Mouse (Mus musculus): Measurements from ENCODE around the gene Lemd1. TPM values are rescaled to one million over a fixed set of nuclear protein-coding genes. Genes with fewer than 3 reads are reported as not detected.
A peak's percentile ranks its signal among the peaks of the same experiment; 100 is the strongest.
"Not testable (repeated sequence)": the region's sequence is repeated elsewhere in the genome, so short reads cannot be mapped to it uniquely, and the experiment has no call there.

Lemd1 gene
- under 1 TPM; 0.17 to 0.67 TPM for total RNA-seq (2021)
- long read RNA-seq, experiment 1, partial matches to known transcripts, result 0 of 2 reads
- long read RNA-seq, experiment 1, other reads (novel, unspliced or antisense), result 0 of 2 reads
- long read RNA-seq, experiment 2, result 0 reads

DNA sequence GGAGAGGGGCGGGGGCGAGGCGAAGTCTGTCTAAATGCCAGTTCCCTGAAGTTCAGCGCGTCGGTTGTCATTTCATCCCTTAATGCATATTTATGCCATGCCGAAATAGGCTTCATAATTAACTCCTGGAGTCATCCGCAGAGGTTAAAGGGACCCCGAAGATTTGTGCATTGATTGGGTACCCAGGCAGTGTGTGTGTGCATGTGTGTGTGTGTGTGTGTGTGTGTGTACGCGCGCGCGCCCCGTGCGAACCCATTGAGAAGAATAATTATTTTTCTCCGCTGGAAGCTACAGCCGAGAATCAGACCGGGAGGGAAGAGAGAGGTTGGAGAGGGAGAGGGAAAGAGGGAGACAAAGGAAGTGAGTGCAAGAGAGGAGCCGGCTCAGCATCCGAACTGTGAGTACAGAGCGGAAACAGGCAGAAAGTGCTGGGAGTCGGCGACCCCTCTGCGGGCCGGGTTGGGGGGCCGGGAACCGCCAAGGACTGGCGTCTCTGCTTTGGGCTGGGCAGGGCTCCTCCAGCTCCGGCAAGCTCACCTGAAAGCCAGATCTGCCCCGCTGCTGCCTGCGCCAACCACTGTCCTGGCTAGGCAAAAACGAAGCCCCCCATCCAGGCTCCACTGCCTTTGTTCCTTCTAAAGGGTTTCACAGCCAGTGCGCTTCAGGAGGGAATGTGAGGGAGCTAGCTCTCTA is at the start of gene Lemd1, which contains the start of gene AC124108.1:
Lemd1 (plus strand) TSS at position 339 of the 693 bp plus-strand sequence.
AC124108.1 (plus strand) TSS at position 365 of the 693 bp plus-strand sequence.
- DNase-seq (ENCODE audit: low spot score in 2 of 2), result no peak

DNA sequence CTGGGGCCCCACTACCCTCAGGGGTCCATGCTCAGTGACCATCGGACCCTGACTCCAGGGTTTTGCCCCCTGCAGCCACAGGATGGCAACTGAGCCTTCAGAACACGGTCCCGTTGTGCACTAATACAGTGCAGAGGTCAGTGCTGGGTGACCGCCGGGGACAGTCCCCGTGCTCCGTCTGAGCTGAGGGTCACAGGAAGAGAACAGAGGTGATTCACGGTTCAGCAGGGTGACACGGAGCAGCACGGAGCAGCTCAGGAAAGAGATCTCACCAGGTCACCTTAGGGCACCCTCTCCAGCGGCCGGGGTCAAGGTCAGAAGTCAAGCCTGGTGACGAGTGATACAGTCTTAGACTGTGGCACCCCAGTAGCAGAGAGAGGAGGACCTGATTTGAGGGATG is 49.5 kb upstream of the Lemd1 start:
- no peak for DNase-seq (ENCODE audit: low spot score in 2 of 2)

DNA sequence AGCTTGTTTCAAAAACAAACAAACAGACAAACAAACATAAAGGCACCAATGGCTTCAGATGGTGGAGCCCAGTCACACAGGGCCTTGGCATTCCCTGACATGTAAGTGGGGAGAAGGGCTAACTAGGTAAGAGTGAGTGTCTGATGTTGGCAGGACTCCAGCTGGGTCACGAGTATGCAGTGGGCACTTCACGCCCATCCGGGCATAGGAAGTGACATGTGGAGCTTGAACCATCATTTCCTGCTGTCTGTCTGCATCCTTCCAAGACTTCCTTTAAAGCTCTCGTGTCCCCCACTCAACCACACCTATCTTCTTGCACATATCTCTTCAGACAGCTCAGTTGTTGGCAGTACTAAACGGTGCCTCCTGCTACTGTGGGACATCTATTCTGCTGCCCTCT is 48.2 kb upstream of the Lemd1 start:
- no peak for DNase-seq (ENCODE audit: low spot score in 2 of 2)

DNA sequence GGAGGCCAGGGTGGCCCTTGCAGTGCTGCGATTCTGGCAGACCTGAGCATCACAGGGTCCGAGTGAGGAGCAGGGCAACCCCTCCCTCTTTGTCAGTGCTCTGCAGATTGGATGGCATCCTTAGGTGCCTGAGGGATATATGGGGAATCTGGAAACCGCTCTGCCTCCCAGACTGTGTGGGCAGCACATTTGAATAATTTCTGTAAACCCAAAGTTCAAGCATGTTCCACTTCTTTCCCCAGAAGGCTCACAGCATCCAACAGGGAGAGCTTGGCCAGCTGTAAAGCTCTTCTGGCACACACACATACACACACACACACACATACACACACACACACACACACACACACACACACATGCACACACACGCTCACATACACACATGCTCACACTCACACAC is 47.5 kb upstream of the Lemd1 start:
- DNase-seq (ENCODE audit: low spot score in 2 of 2), result no peak

DNA sequence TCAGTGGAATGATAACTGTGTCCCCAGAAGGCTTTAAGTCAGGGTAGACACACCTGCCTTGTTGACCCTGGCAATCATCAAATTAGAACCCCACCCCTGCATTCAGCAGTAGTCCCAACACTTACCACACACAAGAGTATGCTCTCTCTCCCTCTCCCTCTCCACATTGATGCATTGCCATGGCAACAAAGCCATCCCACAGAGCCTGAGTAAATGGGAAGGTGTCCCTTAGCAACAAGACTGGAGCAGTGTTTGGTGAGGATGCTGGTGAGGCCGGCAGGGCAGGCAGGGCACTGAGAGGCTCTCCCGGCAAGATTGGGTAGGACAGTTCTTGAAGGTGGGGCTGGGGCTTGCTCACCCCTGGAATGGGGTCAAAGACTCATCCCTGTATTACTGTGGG is 47.0 kb upstream of the Lemd1 start:
- no peak for DNase-seq (ENCODE audit: low spot score in 2 of 2)

DNA sequence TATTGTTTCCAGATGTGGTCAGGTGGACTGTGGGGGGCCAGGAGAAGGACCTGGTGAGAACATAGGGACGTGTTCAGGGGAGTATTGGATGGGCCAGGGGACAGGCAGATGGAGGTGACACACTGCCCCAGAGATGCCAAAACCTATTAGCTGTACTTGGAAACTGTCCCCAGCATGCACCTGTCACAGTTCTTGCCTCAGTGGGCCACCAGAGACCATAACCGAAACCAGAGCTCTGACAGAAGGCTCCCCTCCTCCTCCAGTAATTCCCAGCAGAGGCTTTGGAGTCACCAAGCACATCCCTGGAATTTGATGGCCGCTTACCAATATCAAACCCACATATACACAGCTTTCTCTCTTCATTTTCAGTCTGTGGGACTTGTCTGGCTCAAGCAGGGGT is 46.4 kb upstream of the Lemd1 start:
- DNase-seq (ENCODE audit: low spot score in 2 of 2), result no peak

DNA sequence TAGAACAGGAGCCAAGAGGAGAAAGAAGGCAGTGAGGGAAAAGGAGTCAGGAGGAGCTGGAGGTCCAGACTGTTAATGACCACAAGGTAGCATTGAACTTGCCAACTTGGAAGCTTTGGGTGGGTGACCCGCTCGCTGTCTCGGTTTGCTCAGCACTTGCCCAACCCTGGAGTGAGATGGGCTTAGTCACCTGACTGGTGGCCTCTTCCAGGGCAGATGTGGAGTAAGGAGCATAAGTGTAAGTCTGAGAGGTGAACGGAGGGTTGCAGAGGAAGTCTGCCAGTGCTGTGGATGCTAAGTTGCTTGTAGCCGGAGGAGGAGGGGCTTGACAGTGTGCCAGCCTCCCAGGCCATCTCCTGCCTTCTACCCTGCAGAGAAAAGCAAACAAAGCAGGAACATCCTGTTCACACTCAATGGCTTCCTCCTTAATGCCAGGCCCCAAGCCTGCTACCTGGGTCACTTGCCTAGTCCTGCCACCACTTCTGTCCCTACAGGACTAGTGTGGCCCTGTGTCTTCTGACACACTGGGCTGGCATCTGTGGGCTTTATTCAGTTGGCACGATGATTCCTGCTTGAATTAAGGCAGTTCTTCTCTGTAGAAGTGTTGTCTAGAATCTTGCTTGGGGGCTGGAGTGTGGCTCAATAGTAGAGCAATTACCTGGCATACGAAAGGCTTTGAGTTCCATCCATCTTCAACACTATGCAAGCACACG is 45.1 kb upstream of the Lemd1 start:
- DNase-seq (ENCODE audit: low spot score in 2 of 2), result no peak

DNA sequence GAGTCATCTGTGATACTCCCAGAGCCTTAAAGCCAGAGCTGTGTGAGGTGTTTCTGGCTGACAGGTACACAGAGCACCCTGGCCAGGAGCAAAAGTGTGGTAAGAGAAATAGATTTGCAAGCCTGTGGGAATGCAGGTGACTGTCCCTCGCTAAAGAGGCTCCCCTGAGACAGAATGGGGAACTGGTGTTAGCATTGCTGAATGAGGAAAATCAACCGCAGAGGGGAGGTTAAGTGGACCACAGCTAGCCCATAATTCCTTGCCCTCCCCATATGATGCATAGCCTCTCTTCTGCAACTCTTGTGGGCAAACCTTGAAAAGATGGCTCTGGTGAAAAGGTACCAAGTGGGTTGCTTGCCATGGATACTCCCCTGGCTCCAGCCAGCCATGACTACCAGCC is 41.8 kb upstream of the Lemd1 start:
- DNase-seq (ENCODE audit: low spot score in 2 of 2), result no peak

DNA sequence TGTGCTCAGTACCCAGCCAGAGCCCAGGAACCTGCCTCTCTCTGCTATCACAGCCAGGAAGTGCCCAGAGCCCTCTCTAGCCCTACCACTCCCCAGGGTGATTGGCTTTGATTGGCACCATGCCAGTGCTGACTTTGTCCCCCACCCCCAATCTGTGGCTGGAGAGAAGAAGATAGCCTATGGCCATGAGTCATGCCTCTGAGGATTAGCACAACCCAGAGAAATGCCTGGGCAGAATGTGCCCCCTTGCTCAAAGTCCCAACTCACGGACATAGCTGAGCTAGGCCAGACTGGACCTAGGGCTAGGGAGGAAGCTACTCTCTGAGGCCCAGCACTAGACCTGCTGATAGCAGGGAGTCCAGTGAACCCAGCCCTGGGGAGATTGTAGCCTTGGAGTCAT is 41.1 kb upstream of the Lemd1 start:
- no peak for DNase-seq (ENCODE audit: low spot score in 2 of 2)

DNA sequence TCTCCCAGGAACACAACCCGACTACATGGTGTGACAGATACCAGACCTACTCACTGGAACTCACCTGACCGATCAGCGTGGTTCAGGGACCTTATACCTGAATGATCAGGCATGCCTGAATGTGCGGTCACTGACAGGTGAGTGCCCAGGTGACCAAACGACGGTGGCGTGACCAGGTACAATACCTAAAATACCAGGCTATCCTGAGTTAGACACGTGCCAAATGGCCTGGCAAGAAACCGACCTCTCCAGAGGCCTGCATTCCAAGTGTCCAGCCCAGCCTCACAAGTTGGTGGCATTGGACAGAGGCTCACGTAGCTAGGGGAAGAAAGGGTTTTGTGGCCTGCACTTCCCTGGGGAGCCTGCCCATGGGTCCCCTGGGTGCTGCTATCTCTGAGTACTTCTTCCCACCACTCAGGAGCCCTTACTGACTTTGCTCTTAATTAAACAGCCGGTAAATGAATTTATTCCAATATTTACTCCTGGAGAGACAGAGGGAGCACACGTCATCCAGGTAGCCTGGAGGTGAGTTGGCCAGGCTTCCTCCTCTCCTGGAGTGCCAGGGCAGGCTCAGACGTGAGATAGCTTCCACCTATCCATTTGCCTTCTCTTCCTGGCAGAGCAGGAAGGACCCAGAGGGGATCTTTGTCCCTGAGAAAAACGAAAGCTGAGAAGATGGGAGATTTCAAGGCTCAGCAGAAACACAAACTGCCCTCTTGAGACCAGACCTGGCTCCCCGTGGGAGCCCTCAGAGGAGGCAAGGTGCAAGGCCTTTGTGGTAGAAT is 40.2 kb upstream of the Lemd1 start:
- DNase-seq (ENCODE audit: low spot score in 2 of 2), result no peak

DNA sequence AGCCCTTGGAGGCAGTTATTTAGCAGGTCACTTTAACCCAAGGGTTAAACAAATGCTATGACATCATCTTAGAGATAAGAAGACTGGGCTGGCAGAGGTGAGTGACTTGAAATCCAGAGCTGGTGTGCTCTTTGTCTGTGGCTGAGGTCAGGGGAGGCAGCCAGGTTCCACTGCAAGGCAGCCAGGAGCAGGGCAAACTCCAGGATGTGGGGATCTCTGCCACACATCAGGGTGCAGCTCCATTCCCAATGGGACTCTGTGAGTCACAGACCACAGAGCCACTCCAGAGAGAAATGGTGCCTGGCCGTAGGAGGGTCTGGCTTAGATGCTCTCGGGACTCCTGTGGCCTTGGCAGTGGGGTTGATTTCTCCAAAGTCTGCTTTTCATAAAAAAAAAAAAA is 39.3 kb upstream of the Lemd1 start:
- no peak for DNase-seq (ENCODE audit: low spot score in 2 of 2)

DNA sequence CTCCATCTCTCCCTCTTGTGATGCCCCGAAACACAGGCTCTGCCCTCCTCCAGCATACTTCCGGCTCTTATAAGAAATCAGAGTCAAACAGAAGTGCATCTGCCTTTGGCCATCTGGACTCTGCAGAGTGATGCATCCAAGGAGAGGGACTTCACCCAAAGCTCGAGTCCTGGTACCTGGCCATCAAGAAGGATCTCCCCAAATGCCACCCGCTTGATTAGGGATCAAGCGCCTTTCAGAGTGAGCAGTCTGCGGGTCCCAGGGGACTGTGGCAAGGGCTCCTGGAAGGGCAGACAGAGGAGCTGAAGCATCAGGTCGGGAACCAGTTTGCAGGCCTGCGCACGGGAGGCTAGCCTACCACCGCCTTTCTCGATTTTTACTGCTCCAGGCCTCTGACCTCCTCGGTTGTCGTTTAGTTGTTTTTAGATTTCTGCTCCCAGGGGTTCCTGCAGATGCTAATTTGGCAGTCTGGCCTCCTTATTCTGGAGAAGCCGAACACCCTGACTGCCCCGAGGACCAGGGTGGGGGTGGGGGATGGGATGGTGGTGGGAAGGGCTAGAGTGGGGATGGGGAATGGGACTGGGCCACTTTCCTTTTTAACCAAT is 38.0 kb upstream of the Lemd1 start:
- no peak for DNase-seq (ENCODE audit: low spot score in 2 of 2)

DNA sequence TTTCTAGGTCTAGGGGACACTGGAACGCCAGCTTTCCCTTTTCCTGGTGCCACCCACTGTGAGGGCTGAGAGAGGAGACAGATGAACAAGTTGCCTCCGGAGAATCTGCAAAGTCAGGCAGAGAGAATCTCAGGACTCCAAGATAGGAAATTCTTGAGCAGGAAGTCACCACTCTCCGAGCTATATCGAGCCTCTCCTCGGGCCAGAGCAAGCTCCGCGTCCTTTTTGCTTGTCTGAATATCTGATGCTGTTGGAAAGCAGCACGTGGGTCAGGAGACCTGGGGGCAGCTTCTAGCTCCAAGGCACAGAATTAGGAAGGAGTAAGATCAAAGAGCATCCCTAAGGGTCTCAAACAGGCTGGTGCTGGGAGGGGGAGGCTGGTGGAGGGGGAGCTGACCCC is 37.5 kb upstream of the Lemd1 start:
- DNase-seq (ENCODE audit: low spot score in 2 of 2), result no peak

DNA sequence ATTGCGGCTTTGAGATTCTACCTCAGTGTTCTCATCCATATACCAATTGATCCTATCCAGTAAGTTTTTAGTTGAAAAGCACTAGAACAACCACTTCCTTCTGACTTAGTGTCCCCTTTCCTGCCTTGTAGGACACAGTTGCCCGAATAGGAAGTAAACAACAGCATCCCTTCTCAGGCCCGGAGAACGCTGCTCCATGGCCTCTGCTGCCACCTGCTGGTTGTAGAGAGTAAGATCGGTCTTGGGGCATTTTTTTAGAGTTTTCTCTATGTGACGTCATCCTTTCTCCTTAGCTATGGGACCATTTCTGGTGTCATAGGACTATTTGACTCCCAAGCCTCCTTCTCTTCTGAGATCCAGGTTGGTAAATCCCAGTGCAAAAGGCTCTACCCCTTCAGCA is 35.5 kb upstream of the Lemd1 start:
- peak; percentile 42 to 72 for DNase-seq (ENCODE audit: low spot score in 2 of 2)

DNA sequence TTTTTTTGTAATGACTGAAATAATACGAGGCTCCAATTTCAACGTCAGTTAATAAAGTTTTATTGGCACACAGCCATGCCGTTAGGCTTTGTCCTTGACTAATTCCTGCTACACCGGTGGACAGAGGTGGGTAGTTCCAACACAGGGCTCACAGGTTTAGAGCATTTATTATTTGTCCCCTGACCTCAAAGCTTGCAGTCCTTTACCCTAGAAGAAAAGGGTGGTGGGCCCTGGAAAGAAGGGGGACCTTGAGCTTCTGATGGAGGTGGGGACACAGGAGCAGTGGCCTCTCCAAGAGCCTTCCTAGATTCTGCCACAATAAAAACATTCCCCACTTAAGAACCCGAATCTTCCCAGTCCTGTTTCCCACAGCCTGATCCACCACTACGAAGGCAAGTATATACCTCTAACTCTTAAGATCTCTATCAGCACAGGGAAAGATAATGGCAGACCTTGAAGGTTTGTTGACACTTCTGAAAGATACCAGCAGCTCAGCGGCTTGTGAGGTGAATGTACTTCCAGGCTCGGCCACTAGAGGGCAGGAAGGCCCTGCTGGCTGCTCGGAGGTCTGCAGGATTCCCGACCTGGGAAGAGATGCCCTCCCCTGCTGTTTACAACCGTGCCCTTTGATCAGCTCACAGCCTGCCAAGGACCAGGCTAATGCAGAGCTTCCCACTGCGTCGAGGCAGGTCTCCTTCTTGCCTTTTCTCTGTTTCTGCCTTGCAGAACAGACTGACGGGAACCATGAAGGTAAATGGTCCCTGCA is 34.0 kb upstream of the Lemd1 start:
- DNase-seq (ENCODE audit: low spot score in 2 of 2), result peak; percentile 78 to 80

DNA sequence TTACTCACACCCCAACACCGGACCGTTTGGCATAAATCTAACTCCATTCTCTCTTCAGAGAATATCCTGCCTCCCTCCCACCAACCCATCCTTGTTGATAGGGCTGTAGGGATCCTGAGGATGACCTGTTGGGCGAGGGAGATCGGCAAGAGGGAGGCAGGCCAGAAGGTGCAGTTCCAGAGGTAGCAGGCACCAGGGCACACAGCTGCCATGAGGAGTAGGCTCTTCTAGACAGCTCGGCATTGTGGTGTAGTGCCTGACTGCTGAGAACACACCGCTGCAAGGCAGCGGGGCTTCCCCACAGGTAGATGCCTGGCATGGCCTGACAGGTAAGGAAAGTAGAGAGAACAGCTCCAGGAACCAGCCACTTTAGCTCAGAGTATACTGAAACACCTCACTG is 33.4 kb upstream of the Lemd1 start:
- DNase-seq (ENCODE audit: low spot score in 2 of 2), result no peak

DNA sequence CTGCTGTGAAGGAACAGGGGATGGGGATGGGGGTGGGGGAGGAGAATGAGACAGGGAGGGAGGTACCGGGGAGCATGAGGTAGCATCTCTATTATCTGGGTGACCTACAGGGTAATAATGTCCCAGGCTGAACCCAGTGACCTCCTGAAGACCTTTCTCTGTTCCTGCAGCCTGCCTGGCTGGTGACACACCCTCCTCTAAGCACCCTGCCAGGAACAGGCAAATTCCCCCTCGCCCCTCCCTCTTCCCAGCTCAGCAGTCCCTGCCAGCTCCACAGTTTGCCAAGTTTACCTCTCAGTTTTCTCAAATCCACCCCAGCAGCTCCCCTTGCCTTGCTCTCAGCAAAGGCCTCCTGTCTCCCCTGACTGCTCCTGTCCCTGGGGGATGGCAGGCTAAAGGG is 32.5 kb upstream of the Lemd1 start:
- no peak for DNase-seq (ENCODE audit: low spot score in 2 of 2)

DNA sequence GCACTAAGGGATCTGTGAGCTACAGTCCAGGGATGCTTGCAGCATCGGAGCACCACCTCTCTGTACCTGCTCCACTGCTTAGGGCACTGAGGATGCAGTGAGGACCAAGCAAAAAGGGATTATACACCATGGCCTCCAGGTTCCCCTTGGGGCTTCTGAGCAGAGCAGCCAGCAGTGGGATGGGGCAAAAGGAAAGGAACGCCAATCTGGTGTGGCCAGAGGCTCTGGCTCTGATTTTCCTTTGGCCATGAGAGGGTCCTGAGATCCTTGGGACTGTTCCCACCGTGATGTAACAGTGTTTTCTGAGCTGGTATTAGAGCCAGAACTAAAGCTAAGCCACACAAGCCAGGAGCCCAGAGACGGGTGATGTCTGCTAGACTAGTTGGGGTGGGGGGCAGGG is 31.6 kb upstream of the Lemd1 start:
- no peak for DNase-seq (ENCODE audit: low spot score in 2 of 2)

DNA sequence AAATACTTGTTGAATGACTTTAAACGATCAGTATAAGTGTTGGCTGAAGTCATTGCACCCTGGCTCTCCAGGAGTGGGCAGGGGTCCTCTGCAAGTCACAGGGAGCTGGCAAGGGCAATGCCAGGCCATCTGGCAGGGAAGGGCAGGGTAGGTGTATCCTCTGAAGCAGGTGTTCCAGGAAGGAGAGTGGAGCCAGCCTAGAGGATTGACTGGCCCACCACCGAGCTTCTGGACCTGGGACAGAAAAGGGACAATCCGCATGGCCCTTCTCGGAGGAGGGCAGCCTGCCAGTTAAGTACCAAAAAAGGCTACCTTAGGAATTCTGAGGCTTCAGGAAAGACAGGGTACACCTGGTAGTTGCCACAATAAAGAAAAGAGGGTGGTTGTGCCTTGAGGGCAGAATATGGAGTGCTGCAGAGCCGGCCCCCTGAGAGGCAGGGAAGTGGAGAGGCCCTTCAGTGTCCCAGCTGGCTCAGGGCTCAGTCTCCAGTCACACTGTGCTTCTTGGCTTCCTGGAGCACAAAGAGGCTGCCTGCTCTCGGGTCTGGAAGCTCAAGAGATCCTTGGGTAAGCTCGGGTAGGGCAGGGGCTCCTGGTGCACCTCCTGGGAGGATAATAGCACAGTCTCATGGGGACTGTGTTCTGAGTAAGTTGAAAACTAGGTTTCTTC is 29.9 kb upstream of the Lemd1 start:
- no peak for DNase-seq (ENCODE audit: low spot score in 2 of 2)

DNA sequence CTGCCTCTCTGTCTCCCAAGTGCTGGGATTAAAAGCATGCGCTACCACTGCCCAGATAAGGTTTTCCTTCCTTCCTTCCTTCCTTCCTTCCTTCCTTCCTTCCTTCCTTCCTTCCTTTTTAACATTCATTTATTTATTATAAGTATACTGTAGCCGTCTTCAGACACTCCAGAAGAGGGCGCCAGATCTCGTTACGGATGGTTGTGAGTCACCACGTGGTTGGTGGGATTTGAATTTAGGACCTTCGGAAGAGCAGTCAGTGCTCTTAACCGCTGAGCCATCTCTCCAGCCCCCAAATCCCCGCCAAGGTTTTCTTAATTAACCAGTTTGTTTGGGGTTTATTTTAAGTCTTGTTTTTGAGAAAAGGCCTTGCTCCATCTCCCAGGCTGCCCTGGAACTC is 28.6 kb upstream of the Lemd1 start:
- not testable (repeated sequence) for DNase-seq (ENCODE audit: low spot score in 2 of 2)
